Mouse (Mus musculus) MEL (cell line): ENCODE measurements around the gene Rxfp3. TPM values are rescaled to one million over a fixed set of nuclear protein-coding genes. Genes with fewer than 3 reads are reported as not detected.

Experiments
- DNase-seq: peaks from one replicate; pipeline ENCODE4 v3.0.0; 2011; ENCODE audit warnings: low read depth, low spot score
- H3K27ac ChIP-seq: 2 replicates; pipeline ENCODE4 v1.5.1; 2012; ENCODE audit warnings: low read depth, mild to moderate bottlenecking, control low read depth, low read length, moderate library complexity; ENCODE audit not compliant: control insufficient read depth
- H3K27me3 ChIP-seq, 2 experiments: fragments of 150-350 bp in 1 of 2; sonication (generic) in 1 of 2; 2 replicates each; pipeline ENCODE4 v1.6.1; 2012; ENCODE audit warnings: low read length in 2 of 2, mild to moderate bottlenecking in 2 of 2, improper control_type of control experiment in 1 of 2, moderate library complexity in 1 of 2; ENCODE audit not compliant: insufficient read depth in 2 of 2, control insufficient read depth in 1 of 2
- H3K36me3 ChIP-seq, 2 experiments: 2 replicates each; pipeline ENCODE4 v1.6.1; 2012 to 2014; ENCODE audit warnings: low read length in 2 of 2, improper control_type of control experiment in 1 of 2, inconsistent platforms in 1 of 2, mild to moderate bottlenecking in 1 of 2; ENCODE audit not compliant: insufficient read depth in 2 of 2, control insufficient read depth in 1 of 2
- H3K4me1 ChIP-seq, 2 experiments: fragments of 150-350 bp in 1 of 2; sonication (generic) in 1 of 2; 2 replicates each; pipeline ENCODE4 v1.6.1; 2012; ENCODE audit warnings: low read length in 2 of 2, improper control_type of control experiment in 1 of 2, mild to moderate bottlenecking in 1 of 2; ENCODE audit not compliant: insufficient read depth in 2 of 2, control insufficient read depth in 1 of 2
- H3K4me3 ChIP-seq, 2 experiments: fragments of 150-350 bp in 1 of 2; sonication (generic) in 1 of 2; 2 replicates each; pipeline ENCODE4 v1.5.1; 2012; ENCODE audit warnings: low read depth in 2 of 2, low read length in 2 of 2, mild to moderate bottlenecking in 2 of 2, moderate library complexity in 2 of 2, control low read depth in 1 of 2, improper control_type of control experiment in 1 of 2; ENCODE audit not compliant: control insufficient read depth in 1 of 2, insufficient read depth in 1 of 2
- H3K79me2 ChIP-seq: 2 replicates; pipeline ENCODE4 v1.6.1; 2012; ENCODE audit warnings: mild to moderate bottlenecking, low read length, moderate library complexity; ENCODE audit not compliant: control insufficient read depth, poor library complexity, insufficient read depth
- H3K9ac ChIP-seq: 2 replicates; pipeline ENCODE4 v1.6.1; 2012; ENCODE audit warnings: low read depth, mild to moderate bottlenecking, control low read depth, low read length, moderate library complexity; ENCODE audit not compliant: control insufficient read depth, poor library complexity, severe bottlenecking
- H3K9me3 ChIP-seq: fragments of 150-350 bp; sonication (generic); replicated peaks from 2 replicates; pipeline ENCODE4 v1.6.1; 2012; ENCODE audit warnings: mild to moderate bottlenecking, low read length, improper control_type of control experiment, moderate library complexity; ENCODE audit not compliant: insufficient read depth
- BHLHE40 ChIP-seq: IDR thresholded peaks from 2 replicates; pipeline ENCODE4 v1.6.1; 2012; ENCODE audit warnings: low read depth, mild to moderate bottlenecking, inconsistent platforms, low read length, improper control_type of control experiment, borderline replicate concordance
- CHD1 ChIP-seq: IDR thresholded peaks from 2 replicates; pipeline ENCODE4 v1.6.1; 2012; ENCODE audit warnings: low read depth, mild to moderate bottlenecking, inconsistent platforms, low read length, improper control_type of control experiment
- CTCF ChIP-seq, 3 experiments: IDR thresholded peaks in 2 of 3; conservative IDR thresholded peaks in 1 of 3; 2 replicates each; pipeline ENCODE4 v1.5.1; 2011 to 2012; ENCODE audit warnings: low read length in 3 of 3, low read depth in 2 of 3, mild to moderate bottlenecking in 2 of 3, improper control_type of control experiment in 1 of 3, inconsistent platforms in 1 of 3, mixed read lengths in 1 of 3, moderate library complexity in 1 of 3; ENCODE audit not compliant: control insufficient read depth in 1 of 3, insufficient read depth in 1 of 3, poor library complexity in 1 of 3, severe bottlenecking in 1 of 3
- E2F4 ChIP-seq: IDR thresholded peaks from 2 replicates; pipeline ENCODE4 v1.6.1; 2011; ENCODE audit warnings: low read depth, low read length, improper control_type of control experiment, borderline replicate concordance
- ELF1 ChIP-seq: IDR thresholded peaks from 2 replicates; pipeline ENCODE4 v1.6.1; 2014; ENCODE audit warnings: low read depth, mild to moderate bottlenecking, inconsistent platforms, low read length, improper control_type of control experiment, moderate library complexity
- EP300 ChIP-seq, 2 experiments: IDR thresholded peaks; 2 replicates each; pipeline ENCODE4 v1.6.1; 2011; ENCODE audit warnings: improper control_type of control experiment in 2 of 2, low read length in 2 of 2, low read depth in 1 of 2, mild to moderate bottlenecking in 1 of 2
- ETS1 ChIP-seq: IDR thresholded peaks from 2 replicates; pipeline ENCODE4 v1.6.1; 2012; ENCODE audit warnings: low read depth, mild to moderate bottlenecking, inconsistent platforms, low read length, improper control_type of control experiment, moderate library complexity
- GABPA ChIP-seq: IDR thresholded peaks from 2 replicates; pipeline ENCODE4 v1.6.1; 2012; ENCODE audit warnings: low read depth, mild to moderate bottlenecking, inconsistent platforms, low read length, improper control_type of control experiment, moderate library complexity
- GATA1 ChIP-seq: IDR thresholded peaks from 2 replicates; pipeline ENCODE4 v1.6.1; 2011; ENCODE audit warnings: low read depth, low read length, improper control_type of control experiment
- JUND ChIP-seq: IDR thresholded peaks from 2 replicates; pipeline ENCODE4 v1.6.1; 2011; ENCODE audit warnings: low read depth, mild to moderate bottlenecking, improper control_type of control experiment, low read length
- MAX ChIP-seq: IDR thresholded peaks from 2 replicates; pipeline ENCODE4 v1.6.1; 2011; ENCODE audit warnings: low read length, improper control_type of control experiment
- MAZ ChIP-seq: IDR thresholded peaks from 2 replicates; pipeline ENCODE4 v1.6.1; 2012; ENCODE audit warnings: low read depth, mild to moderate bottlenecking, inconsistent platforms, low read length, improper control_type of control experiment
- MYB ChIP-seq: IDR thresholded peaks from 2 replicates; pipeline ENCODE4 v1.6.1; 2011; ENCODE audit warnings: mild to moderate bottlenecking, low read depth, low read length, improper control_type of control experiment
- MYC ChIP-seq: IDR thresholded peaks from 2 replicates; pipeline ENCODE4 v1.6.1; 2011; ENCODE audit warnings: low read depth, mild to moderate bottlenecking, low read length, improper control_type of control experiment, moderate library complexity
- NRF1 ChIP-seq: IDR thresholded peaks from 2 replicates; pipeline ENCODE4 v1.6.1; 2014; ENCODE audit warnings: low read depth, mild to moderate bottlenecking, inconsistent platforms, low read length, improper control_type of control experiment, moderate library complexity; ENCODE audit not compliant: poor library complexity, insufficient read depth, severe bottlenecking
- POLR2A ChIP-seq, 2 experiments: IDR thresholded peaks; 2 replicates each; pipeline ENCODE4 v1.6.1; 2011 to 2012; ENCODE audit warnings: low read length in 2 of 2, mild to moderate bottlenecking in 2 of 2, control low read depth in 1 of 2, improper control_type of control experiment in 1 of 2, low read depth in 1 of 2, moderate library complexity in 1 of 2; ENCODE audit not compliant: control insufficient read depth in 1 of 2, insufficient read depth in 1 of 2, poor library complexity in 1 of 2
- POLR2AphosphoS2 ChIP-seq: IDR thresholded peaks from 2 replicates; pipeline ENCODE4 v1.6.1; 2011; ENCODE audit warnings: low read length, improper control_type of control experiment
- POLR2AphosphoS5 ChIP-seq: IDR thresholded peaks from 2 replicates; pipeline ENCODE4 v1.6.1; 2012; ENCODE audit warnings: low read depth, borderline replicate concordance, mild to moderate bottlenecking, inconsistent platforms, low read length, moderate library complexity, mixed read lengths
- RAD21 ChIP-seq: IDR thresholded peaks from 2 replicates; pipeline ENCODE4 v1.6.1; 2011; ENCODE audit warnings: mild to moderate bottlenecking, low read depth, low read length, improper control_type of control experiment
- SMC3 ChIP-seq: IDR thresholded peaks from 2 replicates; pipeline ENCODE4 v1.6.1; 2011; ENCODE audit warnings: low read depth, low read length, improper control_type of control experiment
- TAL1 ChIP-seq: IDR thresholded peaks from 2 replicates; pipeline ENCODE4 v1.6.1; 2012; ENCODE audit warnings: mild to moderate bottlenecking, inconsistent platforms, low read length, moderate library complexity, mixed read lengths
- UBTF ChIP-seq: IDR thresholded peaks from 2 replicates; pipeline ENCODE4 v1.6.1; 2012; ENCODE audit warnings: low read depth, mild to moderate bottlenecking, inconsistent platforms, low read length, improper control_type of control experiment, moderate library complexity, borderline replicate concordance; ENCODE audit not compliant: insufficient read depth
- USF2 ChIP-seq, 2 experiments: IDR thresholded peaks; 2 replicates each; pipeline ENCODE4 v1.6.1; 2011 to 2012; ENCODE audit warnings: improper control_type of control experiment in 2 of 2, low read length in 2 of 2, borderline replicate concordance in 1 of 2, inconsistent platforms in 1 of 2, low read depth in 1 of 2, mild to moderate bottlenecking in 1 of 2; ENCODE audit not compliant: insufficient read depth in 1 of 2
- ZC3H11A ChIP-seq: IDR thresholded peaks from 2 replicates; pipeline ENCODE4 v1.6.1; 2012; ENCODE audit warnings: low read depth, mild to moderate bottlenecking, inconsistent platforms, low read length, improper control_type of control experiment
- ZKSCAN1 ChIP-seq: IDR thresholded peaks from 2 replicates; pipeline ENCODE4 v1.6.1; 2012; ENCODE audit warnings: low read depth, mild to moderate bottlenecking, inconsistent platforms, low read length, improper control_type of control experiment, moderate library complexity
- ZMIZ1 ChIP-seq: IDR thresholded peaks from 2 replicates; pipeline ENCODE4 v1.6.1; 2012; ENCODE audit warnings: low read depth, mild to moderate bottlenecking, inconsistent platforms, low read length, improper control_type of control experiment, moderate library complexity
- polyA plus RNA-seq, 2 experiments: library from polyadenylated mRNA; stranded (reverse) in 1 of 2; unstranded in 1 of 2; fragments of >175 nt in 1 of 2; fragments of >200 nt in 1 of 2; gene quantifications; 2 replicates each; pipeline versions ENCODE4 v1.2.1 to v1.2.4; 2012; ENCODE audit warnings: low replicate concordance in 2 of 2, low read depth in 1 of 2; ENCODE audit not compliant: insufficient read length in 2 of 2, insufficient read depth in 1 of 2, missing spikeins in 1 of 2
- total RNA-seq: library from RNA; depleted of rRNA; stranded (reverse); fragments of 300-350 nt; gene quantifications from 2 replicates; pipeline ENCODE4 v1.2.3, GENCODE M21; 2012

Gene Rxfp3
- total and polyA plus RNA-seq, 3 experiments, result not detected

- TF ChIP-seq ZMIZ1, result no peak
- no peak for TF ChIP-seq ETS1
- no peak for TF ChIP-seq POLR2AphosphoS5
- no peak for TF ChIP-seq JUND
- no peak for TF ChIP-seq CTCF (IDR thresholded peaks at IDR 0.05 in 2 of 3, conservative IDR thresholded peaks at IDR 0.05 in 1 of 3; ENCODE audit: control insufficient read depth in 1 of 3, insufficient read depth in 1 of 3, low read depth in 2 of 3, low read length in 3 of 3, poor library complexity in 1 of 3, severe bottlenecking in 1 of 3)
- TF ChIP-seq POLR2A (IDR thresholded peaks at IDR 0.05; ENCODE audit: control insufficient read depth in 1 of 2, insufficient read depth in 1 of 2, low read depth in 1 of 2, low read length in 2 of 2, poor library complexity in 1 of 2), result no peak
- TF ChIP-seq MAZ, result no peak
- TF ChIP-seq NRF1, result no peak
- no peak for TF ChIP-seq ZKSCAN1
- TF ChIP-seq CHD1, result no peak
- no peak for TF ChIP-seq MAX
- no peak for TF ChIP-seq GABPA
- TF ChIP-seq SMC3, result no peak
- no peak for TF ChIP-seq GATA1
- TF ChIP-seq UBTF, result no peak
- TF ChIP-seq POLR2AphosphoS2, result no peak
- TF ChIP-seq RAD21, result no peak
- no peak for TF ChIP-seq EP300 (IDR thresholded peaks at IDR 0.05; ENCODE audit: low read depth in 1 of 2, low read length in 2 of 2)
- Histone ChIP-seq H3K36me3 (no peaks in the 10 kb centered on the region), H3K27me3 (no peaks in the 10 kb centered on the region), H3K9ac (no peak overlapping the region), H3K79me2 (no peaks in the 10 kb centered on the region), H3K9me3 (no peaks in the 10 kb centered on the region), H3K4me3 (no peak overlapping the region), H3K27ac (no peak overlapping the region), H3K4me1 (no peaks in the 10 kb centered on the region)
- no peak for DNase-seq
Measured at GRCm38 (mm10) chr15:11036535-11037375, 1.0 kb downstream of the Rxfp3 start.

DNA sequence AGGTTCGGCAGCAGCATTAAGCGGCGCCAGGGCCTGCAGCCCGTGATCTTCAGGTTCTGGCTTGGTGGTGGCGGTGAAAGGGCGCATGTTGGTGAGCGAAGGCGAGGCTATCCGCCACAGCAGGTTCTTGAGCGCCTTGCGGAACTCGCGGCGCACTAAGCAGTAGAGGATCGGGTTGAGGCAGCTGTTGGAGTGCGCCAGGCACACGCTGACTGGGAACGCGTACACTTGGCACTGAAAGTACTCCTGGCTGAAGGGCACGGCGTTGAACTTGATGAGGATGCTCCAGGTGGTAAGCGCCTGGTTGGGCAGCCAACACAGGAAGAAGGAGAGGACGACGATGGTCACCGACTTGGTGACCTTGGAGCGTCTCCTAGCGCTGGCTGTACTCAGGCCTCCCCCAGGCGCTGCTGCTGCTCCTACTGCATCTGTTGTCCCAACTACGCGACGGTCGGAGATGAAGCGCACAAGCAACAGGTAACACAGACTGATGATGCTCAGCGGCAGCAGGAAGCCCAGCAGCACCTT lies 1.8 kb downstream of the Rxfp3 start:
- Histone ChIP-seq H3K9ac (no peak overlapping the region), H3K4me3 (no peak overlapping the region), H3K4me1 (no peaks in the 10 kb centered on the region), H3K27ac (no peak overlapping the region), H3K27me3 (no peaks in the 10 kb centered on the region), H3K79me2 (no peaks in the 10 kb centered on the region), H3K36me3 (no peaks in the 10 kb centered on the region), H3K9me3 (no peaks in the 10 kb centered on the region)
- DNase-seq, result no peak
- no peak for TF ChIP-seq TAL1
- no peak for TF ChIP-seq USF2 (IDR thresholded peaks at IDR 0.05; ENCODE audit: borderline replicate concordance in 1 of 2, insufficient read depth in 1 of 2, low read depth in 1 of 2, low read length in 2 of 2)
- TF ChIP-seq ELF1, result no peak
- no peak for TF ChIP-seq MYC
- no peak for TF ChIP-seq ZC3H11A
- no peak for TF ChIP-seq ZKSCAN1
- TF ChIP-seq MYB, result no peak
- TF ChIP-seq E2F4, result no peak
- TF ChIP-seq JUND, result no peak
- no peak for TF ChIP-seq GATA1
- TF ChIP-seq ZMIZ1, result no peak
- no peak for TF ChIP-seq BHLHE40
